Mouse (Mus musculus): ENCODE results near the gene 9130019O22Rik.

9130019O22Rik gene

GRCm38 (mm10) chr7:127341356-127341755 is 45.6 kb downstream of the 9130019O22Rik start:
- DNase-seq (ENCODE audit: low spot score in 2 of 2), result no peak

GRCm38 (mm10) chr7:127337636-127338035 is 49.3 kb downstream of the 9130019O22Rik start:
- DNase-seq (ENCODE audit: low spot score in 2 of 2), result no peak

GRCm38 (mm10) chr7:127335604-127336003 is 51.4 kb downstream of the 9130019O22Rik start:
- no peak for DNase-seq (ENCODE audit: low spot score in 2 of 2)

GRCm38 (mm10) chr7:127333240-127333639 is 53.7 kb downstream of the 9130019O22Rik start:
- DNase-seq (ENCODE audit: low spot score in 2 of 2), result no peak
